Mouse (Mus musculus): ENCODE measurements around the gene Pnpo.

The Pnpo gene

GRCm38 (mm10) chr11:96908594-96908993, 35.2 kb downstream of the Pnpo start:
- DNase-seq (ENCODE audit: low read depth in 2 of 2, low spot score in 2 of 2), result no peak

GRCm38 (mm10) chr11:96906431-96907161, 37.2 kb downstream of the Pnpo start:
- DNase-seq (ENCODE audit: low read depth in 2 of 2, low spot score in 2 of 2), result no peak

- DNase-seq (ENCODE audit: low read depth in 2 of 2, low spot score in 2 of 2), result no peak
These were observed 40.8 kb downstream of the Pnpo start for GRCm38 (mm10) chr11:96902639-96903635.

GRCm38 (mm10) chr11:96901332-96901731, 42.5 kb downstream of the Pnpo start:
- DNase-seq (ENCODE audit: low read depth in 2 of 2, low spot score in 2 of 2), result no peak

GRCm38 (mm10) chr11:96899449-96900306, 44.1 kb downstream of the Pnpo start:
- DNase-seq (ENCODE audit: low read depth in 2 of 2, low spot score in 2 of 2), result no peak

- no peak for DNase-seq (ENCODE audit: low read depth in 2 of 2, low spot score in 2 of 2)
These were observed 47.9 kb downstream of the Pnpo start for GRCm38 (mm10) chr11:96895886-96896285.

GRCm38 (mm10) chr11:96893203-96893842, 50.5 kb downstream of the Pnpo start:
- DNase-seq (ENCODE audit: low read depth in 2 of 2, low spot score in 2 of 2), result no peak

GRCm38 (mm10) chr11:96891784-96892527, 51.8 kb downstream of the Pnpo start:
- no peak for DNase-seq (ENCODE audit: low read depth in 2 of 2, low spot score in 2 of 2)

Data from CD8-positive naive resting alpha-beta T cell, adult 2 months (primary cell).